Mouse (Mus musculus) spleen, adult 12 weeks (tissue): ENCODE data around the gene Syn3.

ENCODE experiments used
- DNase-seq: peaks from one replicate; pipeline ENCODE4 v3.0.0; 2022; ENCODE audit warnings: low spot score

Syn3 gene

DNA sequence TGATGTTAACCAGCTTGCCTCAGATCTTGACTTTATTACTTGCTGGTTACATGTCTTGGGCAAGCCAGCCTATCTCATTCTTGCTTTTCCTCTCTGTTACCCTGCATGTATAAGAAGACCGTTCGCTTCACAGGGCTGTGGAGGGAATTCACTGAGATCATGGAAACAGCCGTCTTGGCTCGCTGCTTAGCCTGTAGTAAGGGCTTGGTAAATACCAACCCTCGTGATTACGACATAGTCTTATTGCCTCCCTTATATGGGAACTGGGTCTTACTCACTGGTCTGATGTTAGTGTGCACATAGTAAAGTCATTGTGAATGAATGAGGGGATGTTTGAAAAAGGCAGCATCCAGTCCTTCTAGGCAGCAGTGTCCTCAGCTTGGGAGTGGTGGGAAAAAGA is 188.2 kb downstream of the Syn3 start:
- DNase-seq = no peak

GRCm38 (mm10) chr10:86307235-86307634 is 191.5 kb downstream of the Syn3 start:
- no peak for DNase-seq

- DNase-seq = no peak
Observed at GRCm38 (mm10) chr10:86304583-86304982, 194.1 kb downstream of the Syn3 start.

DNA sequence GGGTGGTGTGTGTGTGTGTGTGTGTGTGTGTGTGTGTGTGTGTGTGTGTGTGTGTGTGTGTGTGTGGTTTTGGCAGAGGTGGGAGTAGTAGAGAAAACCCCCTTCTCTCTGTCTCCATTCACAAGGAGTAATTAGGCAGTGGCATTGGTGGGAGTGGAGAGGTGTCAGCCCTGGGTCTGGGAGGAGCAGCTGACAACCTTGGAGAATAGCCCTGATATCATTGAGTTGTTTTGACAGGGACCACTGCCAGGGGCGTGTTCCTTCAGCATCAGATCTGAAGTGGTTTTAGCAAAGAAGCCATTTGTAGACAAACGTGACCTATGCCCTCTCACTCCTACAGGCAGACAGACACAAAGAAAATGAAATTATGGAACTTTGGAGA is 195.2 kb downstream of the Syn3 start:
- DNase-seq = no peak

GRCm38 (mm10) chr10:86302761-86303494 is 195.8 kb downstream of the Syn3 start:
- no peak for DNase-seq

DNA sequence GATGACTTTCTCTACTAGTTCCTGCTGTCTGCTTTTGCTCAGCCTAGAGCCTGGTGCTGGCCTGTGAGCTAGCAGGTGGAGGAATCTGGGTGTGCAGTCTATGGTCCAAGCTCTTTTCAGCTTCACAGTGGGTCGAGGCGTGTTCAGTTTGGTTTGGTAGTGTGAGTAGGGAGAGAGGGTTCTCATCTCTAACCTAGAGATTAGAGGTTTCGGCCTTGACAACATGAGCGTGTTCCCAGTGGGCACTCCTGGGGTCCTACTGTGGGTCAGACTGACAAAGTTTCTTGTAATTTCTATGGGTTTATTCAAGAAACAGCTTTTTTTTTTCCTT is 196.4 kb downstream of the Syn3 start:
- no peak for DNase-seq

GRCm38 (mm10) chr10:86301593-86302317 is 196.9 kb downstream of the Syn3 start:
- DNase-seq = no peak

- DNase-seq = no peak
Observed at GRCm38 (mm10) chr10:86301117-86301490, 197.6 kb downstream of the Syn3 start.

DNA sequence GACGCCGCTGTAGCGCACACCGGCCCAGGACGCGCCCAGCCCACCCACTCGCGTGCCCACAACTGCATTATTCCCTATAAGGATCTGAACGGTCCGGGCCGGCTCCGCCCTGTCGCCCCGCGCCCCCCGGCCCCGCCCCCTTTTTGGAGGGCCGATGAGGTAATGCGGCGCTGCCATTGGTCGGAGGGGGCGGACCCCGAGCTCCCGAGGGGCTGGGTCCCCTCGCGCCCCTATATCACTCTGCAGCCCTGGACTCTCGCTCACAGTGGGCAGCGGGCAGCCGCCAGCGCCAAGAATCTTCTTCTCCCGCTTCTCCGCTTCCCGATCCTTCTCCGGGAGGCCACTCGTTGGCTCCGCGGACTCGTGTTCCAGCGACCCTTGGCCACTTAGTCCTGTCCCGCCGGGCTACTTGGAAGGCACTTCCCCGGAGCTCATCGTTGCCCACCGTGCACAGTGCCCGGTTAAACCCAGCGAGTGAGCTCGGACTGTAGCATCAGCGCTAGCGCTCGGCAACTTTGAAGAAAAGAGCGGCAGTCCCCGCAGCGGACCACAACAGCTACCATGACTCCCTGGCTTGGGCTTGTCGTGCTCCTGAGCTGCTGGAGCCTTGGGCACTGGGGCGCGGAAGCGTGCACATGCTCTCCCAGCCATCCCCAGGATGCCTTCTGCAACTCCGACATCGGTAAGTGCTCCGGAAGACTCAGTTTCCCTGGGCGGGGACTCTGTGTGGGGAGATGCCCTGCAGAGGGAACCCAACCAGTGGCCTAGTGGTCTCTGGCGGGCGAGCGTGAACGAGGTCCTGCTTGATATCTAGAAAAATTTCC is 198.2 kb downstream of the Syn3 start, which contains the start of gene Timp3:
Gene Timp3, plus strand, starts transcription at position 80 of the 824 bp plus-strand sequence.
- no peak for DNase-seq

DNA sequence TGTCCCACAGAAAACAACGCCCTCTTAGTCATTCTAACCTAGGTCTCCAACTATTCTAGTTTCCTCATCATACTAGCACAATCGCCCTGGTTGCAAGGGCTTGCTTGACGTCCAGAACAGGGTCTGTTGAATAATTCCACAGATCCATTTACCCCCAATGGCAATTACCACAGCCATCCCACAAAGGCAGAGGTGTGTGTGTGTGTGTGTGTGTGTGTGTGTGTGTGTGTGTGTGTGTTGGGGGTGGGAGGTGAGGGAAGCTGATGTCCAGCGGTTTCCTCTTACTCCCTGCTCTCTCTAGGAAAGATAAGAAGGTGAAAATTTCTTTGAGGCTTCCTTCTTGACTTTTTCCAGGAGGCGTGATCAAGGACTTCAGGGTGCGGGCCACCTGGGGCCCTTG is 198.9 kb downstream of the Syn3 start:
- no peak for DNase-seq

DNA sequence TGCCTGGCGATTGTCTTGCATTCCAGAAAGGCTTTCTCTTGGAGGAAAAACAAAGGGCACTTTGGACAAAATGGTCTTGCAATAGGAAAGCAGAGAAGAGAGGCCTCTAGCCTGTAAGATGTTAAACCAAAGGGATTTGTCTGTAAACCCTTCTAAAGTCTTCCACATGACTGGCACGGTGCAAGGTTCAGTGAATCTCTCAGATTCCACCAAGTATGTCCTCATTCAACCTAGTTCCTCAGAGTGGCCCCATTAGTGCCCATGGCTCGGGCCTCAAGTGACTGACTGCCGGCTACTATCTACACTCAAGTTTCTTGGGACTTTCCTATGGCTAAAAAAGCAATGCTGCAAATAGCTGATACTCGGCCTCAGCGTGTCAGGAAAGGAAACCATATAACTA is 200.4 kb downstream of the Syn3 start:
- DNase-seq = no peak

GRCm38 (mm10) chr10:86297307-86297706 is 201.4 kb downstream of the Syn3 start:
- DNase-seq = no peak

GRCm38 (mm10) chr10:86296111-86296510 is 202.6 kb downstream of the Syn3 start:
- DNase-seq = peak; percentile 13

DNA sequence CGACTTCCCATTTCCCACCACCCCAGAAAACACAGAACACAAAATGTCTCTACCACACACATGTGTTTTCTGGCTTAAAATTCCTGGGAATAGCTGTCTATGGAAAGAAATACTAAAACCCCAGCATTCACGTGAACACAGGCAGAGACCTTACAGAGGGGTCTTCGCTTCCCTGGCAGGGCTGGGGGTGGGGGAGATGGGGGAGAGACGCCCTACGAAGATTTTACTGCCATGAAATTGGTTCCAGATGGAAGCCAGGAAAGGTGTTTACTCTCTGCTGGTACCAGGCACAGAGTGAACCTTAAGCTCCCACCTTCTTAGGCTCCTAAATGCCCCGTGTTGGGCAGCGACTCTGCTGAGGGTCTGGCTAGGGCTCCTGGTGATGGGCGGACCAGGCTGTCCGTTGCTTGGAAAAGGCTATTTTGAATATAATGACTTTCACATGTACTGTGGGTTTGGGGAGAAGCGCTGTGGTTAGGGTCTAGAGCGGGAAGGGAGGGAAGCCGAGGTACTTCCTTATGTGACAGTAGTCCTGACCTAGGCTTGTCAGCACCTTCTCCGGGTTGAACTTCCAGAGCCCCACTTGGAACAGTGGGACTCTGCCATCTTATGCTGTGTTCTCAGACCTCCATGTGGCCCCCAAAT is 203.1 kb downstream of the Syn3 start:
- DNase-seq = no peak

GRCm38 (mm10) chr10:86294599-86295365 is 203.9 kb downstream of the Syn3 start:
- no peak for DNase-seq

GRCm38 (mm10) chr10:86293880-86294279 is 204.8 kb downstream of the Syn3 start:
- DNase-seq = no peak

DNA sequence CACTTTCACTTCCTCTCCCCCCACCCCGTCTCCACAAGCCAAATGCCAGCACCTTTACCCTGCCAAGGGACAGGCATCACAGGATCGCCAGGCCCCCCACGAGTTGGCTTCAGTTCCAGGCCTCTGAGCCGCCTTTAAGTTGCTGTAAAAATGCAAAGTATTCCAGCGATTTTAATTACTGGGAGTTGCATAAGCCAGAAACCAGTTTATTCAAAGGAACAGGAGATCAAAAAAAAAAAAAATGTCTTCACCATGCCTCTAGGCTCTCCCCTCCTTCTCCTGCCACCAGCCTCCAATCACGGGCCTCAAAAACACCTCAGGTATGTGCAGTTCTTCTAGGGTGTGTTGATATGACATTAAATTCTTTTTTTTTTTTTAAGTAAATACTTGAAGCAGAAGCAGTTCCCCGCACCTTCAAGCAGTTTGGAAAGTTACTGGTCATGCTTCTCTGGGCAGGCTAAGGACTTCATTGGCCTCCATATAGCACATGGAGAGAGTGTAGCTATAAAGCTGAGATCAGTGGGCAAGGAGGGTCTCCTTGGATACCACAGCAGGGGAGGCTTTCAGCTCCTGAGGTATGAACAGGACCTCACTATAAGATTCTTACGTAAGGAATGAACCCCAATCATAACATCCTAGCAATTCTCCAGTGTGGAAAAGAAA is 208.5 kb downstream of the Syn3 start:
- no peak for DNase-seq

DNA sequence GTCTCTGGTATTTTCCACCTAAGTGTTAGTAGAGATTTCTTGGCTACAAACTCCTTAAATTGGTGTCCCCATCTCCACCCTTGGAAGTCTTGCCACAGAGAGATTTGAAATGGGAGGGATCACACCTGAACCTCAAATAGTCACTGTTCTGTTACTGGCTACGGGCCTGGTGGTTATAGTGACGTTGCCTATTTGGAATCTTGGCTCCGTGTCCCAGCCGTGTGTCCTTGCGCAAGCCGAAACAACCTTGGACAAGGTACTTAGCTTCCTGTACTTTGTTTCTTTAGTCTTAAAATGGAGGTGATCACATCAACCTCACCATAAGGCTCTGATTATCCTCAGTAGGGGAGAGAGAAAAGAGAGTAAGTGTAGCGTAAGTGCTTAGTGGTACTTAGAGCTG is 212.2 kb downstream of the Syn3 start:
- DNase-seq = no peak

DNA sequence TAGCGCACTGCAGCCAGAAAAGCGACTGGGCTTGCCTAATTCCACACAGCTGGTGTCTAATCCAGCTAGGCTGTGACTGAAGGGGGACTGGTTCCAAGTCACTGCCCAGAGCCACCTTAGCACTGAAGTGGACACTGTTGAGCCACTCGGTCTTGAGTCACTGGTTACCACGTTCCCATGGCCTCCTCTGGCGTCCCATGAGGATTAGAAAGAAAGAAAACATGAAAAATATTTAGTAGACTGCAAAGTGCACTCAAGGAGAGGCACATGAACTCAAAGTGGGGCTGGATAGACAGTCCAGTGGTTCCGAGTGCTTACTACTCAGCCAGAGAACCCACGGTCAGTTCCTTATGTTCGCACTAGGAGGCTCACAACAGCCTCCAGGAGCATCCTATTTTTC is 217.5 kb downstream of the Syn3 start:
- no peak for DNase-seq

- DNase-seq = no peak
Observed at GRCm38 (mm10) chr10:86279579-86280168, 219.0 kb downstream of the Syn3 start.

DNA sequence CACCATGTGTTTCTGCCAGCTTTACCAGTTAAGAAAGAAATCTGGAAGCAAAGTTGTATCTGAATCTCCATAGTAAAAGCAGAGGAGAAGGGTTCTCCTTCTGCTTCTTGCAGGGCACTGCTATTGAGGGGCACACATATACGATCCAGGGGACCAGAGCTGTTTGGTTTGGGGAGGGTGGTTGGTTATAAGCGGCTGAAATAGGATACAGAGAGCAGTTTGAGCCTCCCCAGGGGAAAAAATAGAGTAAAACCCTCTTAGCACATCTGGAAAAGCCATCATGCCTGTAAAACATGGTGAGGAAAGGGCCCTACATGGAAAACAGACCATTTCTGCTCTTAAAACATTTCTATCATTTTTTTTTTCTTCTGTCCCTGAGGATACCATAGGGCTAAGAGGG is 220.2 kb downstream of the Syn3 start:
- DNase-seq = no peak
